Mouse (Mus musculus) frontal cortex, postnatal 36 days (tissue): ENCODE data around the gene Gm28043.

Experiments used
- DNase-seq, 2 experiments: peaks; one replicate each; pipeline ENCODE4 v3.0.0; 2022; ENCODE audit warnings: low spot score in 2 of 2

Gm28043 gene

DNA sequence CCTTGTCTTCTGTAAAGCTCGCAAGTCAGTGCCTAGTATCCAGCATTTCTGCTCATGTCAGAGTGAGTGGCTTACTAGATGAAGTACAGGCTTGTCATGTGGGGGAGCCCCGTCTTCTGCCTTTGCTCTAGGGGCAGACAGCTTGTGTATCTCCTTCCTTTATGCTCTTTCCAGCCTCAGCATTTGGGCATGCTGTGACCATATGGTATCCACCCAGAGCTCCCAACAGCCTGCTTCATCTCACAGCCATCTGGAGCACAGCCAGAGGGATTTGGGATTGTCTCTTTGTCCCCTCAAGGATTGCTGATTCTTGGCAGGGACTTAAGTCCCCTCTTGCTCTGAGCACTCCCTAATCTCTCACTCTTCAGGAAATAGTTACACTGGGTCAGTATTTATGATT is 65.5 kb downstream of the Gm28043 start:
- no peak for DNase-seq

DNA sequence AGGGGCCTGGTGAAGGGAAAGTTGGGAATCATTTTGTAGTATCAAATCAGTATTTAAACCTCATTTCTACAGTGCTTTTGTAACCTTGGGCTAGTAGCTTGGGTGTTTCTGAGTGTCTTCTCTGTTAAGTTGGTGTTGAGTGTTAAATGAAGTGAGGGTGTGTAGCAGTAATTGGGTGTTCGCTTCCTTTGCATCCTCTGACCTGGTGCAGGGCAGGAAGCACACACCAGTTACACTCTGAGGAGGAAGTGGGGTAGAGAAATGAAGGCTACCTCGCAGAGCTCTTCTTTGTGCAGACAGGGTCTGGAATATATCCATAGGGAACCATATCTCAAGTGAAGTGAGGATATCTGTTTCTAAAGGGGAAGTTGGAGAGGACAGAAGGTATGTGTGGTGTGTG is 66.2 kb downstream of the Gm28043 start:
- DNase-seq, result no peak

DNA sequence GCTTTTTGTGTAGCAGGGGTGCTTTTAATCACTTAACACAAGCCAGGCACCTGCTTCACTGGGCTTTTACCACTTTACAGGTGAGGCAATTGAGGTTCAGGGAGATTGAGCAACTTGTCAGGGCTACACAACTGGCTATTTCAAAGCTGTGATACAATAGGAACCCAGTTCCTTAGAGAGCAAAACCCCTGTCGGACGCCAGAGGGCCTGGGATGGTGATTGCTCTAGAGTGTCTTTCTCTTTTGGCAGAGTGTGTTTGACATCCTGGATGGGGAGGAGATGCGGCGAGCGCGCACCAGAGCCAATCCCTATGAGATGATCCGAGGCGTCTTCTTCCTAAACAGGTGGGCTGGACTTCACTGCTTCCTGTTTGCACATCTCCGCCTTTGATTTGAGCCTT is 67.0 kb downstream of the Gm28043 start:
- DNase-seq, result no peak

DNA sequence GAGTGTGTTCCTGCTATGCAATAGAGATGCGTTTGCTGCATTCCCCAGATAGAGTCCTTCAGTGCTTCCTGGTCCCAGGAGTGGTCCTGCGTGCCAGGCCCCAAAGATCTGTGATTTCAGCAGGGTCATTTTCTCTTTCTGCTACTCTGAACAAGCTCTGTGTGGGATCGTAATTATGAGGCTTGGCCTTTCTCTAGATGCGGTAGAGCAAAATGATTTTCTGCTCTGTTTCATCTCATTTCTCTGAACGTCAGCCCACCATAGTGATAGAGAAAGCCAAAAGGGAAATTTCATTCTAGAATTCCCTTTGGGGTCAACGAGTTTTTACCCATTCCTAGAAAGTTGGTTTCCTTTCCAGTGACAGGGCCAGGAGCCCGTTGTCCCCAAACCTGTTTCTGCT is 67.6 kb downstream of the Gm28043 start:
- DNase-seq, result no peak

DNA sequence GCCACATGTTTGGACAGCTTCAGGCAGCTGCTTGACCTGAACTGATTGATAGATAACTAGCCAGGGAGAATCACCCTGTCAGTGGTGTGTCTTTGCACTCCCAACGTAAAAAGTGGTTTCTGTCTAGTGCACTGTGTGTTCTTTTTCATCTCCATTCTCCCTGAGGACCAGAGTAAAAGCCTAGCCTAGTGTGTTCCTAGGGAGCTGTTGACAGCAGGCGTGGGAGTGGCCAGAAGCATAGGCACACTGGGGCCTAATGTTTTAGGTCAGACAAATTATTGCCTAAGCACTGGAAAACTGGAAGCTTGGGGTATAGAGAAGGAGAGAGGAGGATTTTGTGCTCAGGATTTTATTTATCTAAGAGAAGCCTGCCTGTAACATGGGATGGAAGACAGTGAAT is 68.5 kb downstream of the Gm28043 start:
- DNase-seq, result no peak

DNA sequence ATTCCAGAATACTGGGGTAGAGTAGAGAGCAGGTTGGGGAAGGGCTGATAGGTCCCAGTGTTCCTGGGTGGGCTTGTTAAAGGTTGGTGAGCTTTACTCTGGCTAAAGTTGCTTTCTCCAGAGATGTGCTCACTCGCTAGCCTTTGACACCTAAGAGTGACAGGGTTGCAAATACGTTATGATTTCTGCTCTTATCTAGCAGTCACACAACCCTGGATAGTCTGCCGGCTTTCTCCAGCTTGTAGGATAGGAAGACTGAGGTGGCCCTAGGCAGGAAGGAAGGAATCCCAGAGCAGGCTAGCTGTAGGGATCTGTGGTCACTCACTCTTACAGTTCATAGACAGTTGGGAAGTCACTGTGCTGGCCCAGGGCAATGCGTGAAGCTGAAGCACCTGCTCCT is 69.6 kb downstream of the Gm28043 start:
- DNase-seq, result no peak

DNA sequence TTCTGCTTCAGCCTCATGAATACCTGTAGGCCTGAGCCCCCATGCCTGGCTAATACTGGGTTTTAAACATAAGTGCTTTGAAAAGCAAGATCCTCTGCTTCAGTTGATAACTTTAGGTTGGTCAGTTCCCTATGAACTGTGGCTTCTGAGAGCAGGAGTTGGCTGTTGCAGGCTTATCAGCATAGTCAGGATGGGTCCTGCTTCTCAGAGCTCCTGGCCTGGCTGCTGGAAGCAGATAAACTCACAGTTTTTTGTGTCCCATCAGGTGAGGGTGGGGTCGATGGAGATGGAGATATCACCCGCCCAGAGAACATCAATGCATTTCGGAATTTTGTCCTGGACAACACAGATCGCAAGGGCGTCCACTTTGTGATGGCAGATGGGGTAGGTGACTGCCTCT is 72.1 kb downstream of the Gm28043 start:
- no peak for DNase-seq

DNA sequence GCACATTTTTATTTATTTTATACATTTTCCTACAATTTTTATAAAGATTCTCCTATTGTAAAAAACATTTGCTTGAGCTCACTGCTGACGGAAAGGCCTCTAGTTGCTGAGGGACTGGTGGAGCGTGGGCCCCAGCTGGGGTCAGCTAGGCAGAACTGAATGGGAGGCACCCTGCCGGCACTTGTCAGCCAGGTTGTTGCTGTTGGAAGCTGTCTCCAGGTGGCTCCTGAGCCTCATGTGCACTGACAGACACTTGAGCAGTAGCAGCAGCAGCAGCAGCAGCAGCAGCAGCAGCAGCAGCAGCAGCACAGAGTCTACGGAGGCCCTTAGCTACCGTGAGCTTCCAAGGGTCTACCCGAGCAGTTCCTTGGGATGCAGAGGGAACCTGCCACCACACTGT is 72.7 kb downstream of the Gm28043 start:
- DNase-seq, result no peak

DNA sequence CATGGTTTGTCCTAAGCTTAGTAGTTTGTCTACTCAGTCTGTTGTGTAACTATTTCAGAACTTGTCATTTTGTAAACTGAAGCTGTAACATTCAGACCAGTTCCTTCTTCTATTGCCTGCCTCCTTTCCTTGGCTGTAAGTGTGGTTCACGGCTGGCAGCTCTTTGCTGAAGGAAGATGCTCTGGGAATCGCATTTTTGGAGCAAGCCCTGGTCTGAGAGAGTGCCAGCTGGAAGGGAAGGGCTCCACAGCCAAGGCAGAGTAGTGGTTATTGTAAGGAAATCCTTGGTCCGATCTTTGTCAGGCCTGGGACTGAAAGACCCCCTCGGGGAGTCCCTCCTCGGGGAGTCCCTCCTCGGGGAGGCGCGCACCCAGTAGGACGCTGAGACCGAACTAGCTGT is 73.9 kb downstream of the Gm28043 start:
- no peak for DNase-seq

DNA sequence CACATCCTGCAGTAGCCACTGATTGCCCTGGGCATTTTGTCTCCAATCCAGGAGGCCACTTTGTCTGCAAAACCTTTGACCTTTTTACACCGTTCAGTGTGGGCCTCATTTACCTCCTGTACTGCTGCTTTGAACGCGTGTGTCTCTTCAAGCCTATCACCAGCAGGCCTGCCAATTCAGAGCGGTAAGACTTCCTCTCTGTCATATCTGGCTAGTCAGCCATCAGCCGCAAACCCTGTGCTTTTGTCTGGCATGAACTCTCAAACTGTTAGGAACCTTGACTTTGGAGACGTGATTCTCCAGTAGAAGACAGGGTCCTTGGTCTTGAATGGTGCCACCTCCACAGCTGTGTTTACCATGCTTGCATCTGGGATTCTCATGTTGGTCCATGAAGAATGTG is 75.6 kb downstream of the Gm28043 start:
- DNase-seq, result no peak

DNA sequence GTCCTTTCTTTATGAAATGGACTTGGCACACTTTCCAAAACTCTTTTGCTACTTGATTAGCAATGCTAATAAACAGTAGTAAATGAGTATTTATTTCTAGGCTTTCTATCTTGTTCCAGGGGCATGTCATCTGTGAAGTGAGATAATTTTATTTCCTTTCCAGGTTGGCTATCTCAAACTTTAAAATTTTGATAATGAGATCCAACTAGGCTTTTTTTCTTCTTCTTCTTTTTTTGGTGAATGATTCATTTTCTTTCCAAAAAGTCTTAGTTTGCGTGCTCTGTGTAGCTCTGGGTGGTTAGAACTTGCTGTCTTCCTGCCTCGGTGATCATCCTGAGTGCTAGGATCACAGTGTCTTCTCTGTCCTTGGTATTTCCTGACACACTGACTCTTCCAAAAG is 78.2 kb downstream of the Gm28043 start:
- DNase-seq, result no peak

DNA sequence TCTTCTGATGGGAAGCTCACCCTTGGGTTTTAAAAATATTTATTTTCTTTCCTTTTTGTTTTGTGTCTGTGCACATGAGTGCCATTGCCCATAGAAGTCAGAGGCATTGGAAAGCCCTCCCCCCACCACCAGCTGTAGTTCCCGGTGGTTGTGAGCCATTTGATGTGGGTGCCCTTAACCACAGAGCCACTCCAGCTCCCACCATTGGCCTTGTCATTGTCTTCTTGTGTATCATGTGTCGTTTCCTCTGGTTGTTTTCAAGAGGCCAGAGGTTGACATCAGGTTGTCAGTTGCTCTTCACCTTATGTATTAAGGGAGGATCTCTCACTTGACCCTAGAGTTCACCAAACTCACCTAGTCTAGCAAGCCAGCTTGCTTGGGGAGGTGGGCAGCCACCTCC is 78.9 kb downstream of the Gm28043 start:
- DNase-seq, result no peak

DNA sequence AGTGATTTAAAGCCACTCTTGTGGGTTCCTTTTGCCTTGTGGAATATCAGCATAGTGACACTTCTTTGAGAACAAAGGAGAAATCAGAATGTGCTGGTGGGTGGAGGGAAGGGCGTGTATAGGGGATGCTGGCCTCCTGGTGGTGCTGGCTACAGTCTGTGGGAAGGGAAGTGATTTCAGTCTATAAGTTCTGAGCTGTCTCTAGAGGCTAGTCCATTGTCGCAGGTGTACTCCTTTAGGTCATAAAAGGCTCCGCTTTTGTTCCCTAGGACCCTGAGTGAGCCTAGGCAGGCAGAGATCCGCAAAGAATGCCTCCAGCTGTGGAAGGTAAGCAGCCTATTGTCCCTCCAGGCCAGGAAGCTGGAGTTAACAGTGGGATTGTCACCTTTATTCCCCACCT is 79.8 kb downstream of the Gm28043 start:
- no peak for DNase-seq

DNA sequence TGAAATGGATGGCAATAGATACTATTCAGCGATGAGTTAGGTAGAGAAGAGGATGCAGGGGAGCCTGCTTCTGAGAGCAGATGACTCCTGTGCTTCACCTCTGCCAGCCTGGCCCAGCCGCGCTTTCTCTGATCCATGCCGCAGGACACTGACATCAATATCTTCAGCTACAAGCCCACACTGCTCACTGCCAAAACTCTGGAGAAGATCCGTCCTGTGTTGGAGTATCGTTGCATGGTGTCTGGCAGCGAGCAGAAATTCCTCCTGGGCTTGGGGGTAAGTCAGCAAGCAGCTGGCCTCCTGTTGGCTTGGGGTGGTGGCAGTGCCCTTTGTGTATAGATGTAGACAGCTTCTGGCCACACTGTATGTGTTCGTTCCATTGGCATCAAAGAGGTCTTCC is 82.3 kb downstream of the Gm28043 start:
- DNase-seq, result no peak

DNA sequence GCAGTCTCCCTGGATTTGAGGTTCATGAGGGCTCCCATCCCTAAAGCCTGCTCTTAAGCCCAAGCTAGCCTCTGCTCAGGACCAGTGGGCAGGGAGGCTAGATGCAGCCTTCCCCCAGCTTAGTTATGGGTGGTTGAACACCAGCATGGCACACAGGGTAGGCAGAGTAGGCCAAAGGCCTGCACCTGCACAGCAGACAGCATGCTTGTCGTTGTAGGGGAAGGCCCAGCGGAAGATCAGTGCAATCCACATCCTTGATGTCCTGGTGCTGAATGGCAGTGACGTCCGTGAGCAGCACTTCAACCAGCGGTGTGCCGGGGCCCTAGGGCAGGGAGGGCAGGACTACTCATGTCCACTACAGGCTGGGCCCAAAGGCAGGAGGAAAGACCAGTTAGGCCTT is 83.7 kb downstream of the Gm28043 start:
- DNase-seq, result no peak

DNA sequence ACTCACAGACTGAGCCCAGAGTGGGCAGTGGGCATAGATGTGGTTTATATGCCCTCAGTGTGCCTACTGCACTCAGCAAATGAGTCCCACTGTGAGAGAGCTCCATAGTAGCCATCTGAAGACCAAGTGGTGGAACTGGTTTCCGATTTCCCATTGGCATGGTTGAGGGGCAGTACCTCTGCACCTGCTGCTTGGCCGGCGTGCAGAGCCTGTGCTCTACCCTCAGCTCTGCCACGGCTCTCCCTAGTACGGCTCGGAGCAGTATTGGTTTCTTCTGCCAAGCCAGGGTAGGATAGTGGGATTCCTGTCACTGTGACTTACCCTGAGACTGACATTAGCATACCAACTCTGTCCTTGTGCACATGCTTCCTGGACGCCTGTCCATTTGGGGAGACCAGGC is 85.9 kb downstream of the Gm28043 start:
- no peak for DNase-seq

DNA sequence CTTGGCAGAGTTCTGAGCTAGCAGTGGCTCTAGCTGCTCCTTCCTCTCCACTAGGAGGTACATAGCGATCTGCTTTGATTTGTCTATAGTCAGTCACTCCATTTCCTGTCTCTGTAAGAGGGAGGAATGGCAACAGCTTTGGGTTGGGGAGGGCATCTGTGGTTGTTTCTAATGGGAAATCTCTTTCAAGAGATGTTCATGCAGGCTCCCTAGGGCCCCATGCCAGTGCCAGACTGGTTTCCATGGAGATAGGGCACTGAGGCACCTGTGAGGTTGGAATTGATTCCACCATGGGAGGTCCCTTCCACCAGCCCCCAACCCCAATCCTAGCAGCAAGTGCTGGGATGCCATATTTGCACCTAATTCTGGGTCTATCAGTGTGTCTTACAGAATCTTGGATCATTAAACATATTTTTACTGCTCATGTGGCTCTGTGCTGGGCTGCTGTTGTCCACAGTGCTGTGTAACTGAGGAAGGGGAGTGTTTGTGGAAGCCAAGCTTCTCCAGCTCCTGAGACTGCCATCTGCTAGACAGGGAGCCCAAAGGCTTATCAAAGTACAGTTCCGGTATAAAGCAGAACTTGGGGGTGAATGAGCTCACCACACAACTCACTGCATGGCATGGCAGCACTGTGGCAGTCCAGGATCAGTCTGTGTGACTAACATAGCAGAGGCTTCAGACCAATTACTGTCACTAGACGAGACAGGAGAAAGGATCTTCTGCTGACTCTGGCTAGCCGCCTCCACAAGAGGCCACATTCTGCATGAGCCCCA is 88.4 kb downstream of the Gm28043 start:
- no peak for DNase-seq

DNA sequence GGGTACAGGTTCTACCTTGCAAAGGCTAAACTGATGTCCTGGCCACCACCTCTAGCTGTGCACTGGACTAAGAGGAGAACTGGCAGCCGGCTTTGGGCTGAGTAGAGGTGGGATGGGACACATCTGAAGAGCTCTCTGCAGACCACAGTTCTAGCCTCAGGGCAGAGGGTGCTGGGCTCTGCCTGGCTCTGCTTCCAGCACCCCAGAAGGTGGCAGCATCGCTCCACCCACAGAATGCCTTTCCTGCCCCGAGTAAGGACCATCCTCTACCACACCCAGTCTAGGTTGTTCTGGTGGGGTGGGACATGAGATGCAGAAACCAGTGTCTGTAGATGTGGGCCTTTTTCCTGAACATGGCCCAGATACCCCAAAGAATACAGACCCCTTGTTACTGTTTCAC is 90.1 kb downstream of the Gm28043 start:
- DNase-seq, result peak in 1 of 2 experiments; percentile 55

DNA sequence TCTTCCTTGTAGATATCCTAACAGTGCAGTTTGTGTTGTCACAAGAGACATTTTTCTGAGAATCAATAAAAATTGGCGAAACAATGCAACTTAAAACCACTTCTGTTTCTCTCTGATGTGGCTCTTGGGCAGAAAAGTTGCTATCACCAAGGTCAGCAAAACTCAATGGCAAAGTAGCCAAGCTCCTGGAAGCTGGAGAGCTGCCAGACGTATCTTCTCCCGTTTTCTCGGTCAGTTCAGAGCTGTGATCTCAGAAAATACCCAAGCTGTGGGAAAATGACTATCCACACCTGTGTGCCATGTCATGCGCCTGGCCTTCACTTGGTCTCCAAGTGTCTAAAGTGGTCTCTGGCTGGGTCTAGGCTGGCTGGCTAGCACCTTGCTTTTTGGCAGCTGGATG is 91.2 kb downstream of the Gm28043 start:
- DNase-seq, result no peak

DNA sequence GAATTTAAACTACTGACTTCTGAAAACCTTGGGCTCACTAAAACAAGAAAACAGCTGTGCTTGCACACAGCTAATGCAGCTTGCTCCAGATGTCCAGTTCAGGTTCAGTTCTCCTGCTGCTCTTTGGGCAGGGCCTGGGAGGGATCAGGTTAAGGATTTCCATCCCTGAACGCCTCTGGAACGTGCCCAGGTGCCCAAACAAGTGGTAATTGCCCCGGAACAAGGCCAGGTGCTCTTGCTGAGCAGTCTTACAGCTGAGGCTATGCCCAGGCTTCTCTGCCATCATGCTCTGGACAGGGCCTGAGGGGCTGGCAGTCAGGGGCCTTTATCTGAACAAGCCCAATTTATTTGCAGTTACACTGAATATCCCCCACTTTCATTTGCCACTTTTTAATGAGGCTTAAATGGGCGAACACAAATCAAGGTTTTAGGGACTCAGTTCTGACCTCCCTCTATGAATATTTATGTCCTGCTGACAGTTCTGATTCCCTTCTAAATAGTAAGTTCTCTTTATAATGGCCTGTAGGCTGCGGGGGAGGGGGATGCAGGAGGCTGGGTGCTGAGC is 92.4 kb downstream of the Gm28043 start:
- DNase-seq, result no peak

DNA sequence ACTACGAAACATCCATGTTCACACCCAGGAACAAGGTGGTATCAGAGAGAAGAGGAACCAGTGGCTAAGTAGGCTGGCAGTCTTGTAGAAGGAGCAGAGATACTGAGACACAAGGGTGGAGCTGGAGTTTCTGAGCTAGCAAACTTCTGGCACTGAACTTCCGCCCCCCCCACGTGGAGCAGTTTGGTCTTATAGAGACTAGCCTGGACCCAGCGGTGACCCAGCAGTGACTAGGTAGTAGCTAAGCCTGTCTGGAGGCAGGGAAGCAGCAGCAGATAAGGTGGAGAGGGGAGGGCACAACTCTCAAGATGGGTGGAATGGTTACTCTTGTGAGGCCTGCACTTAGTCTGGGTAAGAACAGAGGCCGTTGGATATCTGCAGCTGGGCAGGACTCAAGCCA is 94.1 kb downstream of the Gm28043 start:
- no peak for DNase-seq

DNA sequence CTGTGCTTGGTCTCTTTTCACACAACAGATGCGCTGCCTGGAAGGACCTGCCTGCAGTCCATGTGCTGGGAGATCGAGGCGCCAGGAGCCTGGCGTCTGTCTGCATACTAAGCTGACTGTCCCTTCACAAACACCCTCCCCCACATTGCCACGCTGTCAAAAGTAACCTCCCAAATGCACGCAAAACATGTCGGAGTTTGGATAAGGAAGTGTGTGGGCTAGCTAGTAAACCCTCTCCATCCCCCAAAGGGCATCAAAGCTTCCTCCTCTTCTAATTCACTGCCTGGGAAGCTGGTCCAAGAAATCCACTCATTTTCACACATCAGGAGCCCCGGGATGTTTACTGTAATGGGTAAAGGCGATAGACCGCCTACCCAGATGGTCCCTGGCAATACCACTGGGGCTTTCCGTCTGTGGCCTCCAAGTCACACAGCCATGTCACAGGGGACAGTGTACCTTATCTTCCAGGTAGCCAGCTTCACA is 95.9 kb downstream of the Gm28043 start:
- DNase-seq, result peak in 1 of 2 experiments; percentile 42

DNA sequence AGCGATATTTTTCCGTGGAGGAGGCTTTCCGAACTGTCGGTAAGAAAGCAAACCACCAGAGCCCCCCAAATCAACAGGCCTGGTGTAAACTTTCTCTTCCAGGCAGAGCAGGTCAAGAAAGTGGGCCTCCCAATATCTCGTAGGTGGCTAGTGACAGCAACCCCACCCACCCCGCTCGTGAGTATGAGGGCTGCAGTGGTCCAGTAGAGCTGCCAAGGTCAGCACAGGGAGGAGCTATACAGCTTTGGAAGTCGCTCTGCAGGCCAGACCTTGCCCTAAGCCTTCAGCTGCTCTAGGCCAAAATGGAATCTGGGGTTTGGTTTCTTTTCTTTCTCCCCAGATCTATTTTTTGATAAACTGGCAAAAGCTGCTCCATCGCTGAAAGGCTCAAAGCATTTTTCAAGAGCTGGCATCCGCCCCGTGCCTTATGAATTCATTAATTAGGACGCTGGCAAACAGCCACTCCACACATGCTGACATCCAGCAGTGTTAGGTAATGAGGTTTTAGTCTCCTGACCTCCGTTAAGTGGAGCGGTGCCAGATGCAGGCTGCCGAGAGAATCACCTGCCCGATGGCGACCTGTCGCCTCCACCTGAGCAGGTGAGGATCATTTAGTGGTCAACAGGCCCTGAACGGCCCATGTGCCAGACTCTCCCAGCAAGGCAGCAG is 96.5 kb downstream of the Gm28043 start:
- DNase-seq, result no peak
